Mouse (Mus musculus) heart, adult 18-20 months (tissue): ENCODE results near the gene Wdr95. TPM values are rescaled to one million over a fixed set of nuclear protein-coding genes. Genes with fewer than 3 reads are reported as not detected.
A peak's percentile ranks its signal among the peaks of the same experiment; 100 is the strongest.
"Not testable (repeated sequence)": the region's sequence is repeated elsewhere in the genome, so short reads cannot be mapped to it uniquely, and the experiment has no call there.

Source experiments
- DNase-seq, 2 experiments: peaks; one replicate each; pipeline ENCODE4 v3.0.0; 2021 to 2022; ENCODE audit warnings: mixed read lengths in 1 of 2
- total RNA-seq, 2 experiments: library from RNA; stranded (reverse); gene quantifications; 2 replicates each; pipeline ENCODE4 v1.2.3; 2021

The Wdr95 gene
- total RNA-seq, 2 experiments from 2014 or later: not detected

DNA sequence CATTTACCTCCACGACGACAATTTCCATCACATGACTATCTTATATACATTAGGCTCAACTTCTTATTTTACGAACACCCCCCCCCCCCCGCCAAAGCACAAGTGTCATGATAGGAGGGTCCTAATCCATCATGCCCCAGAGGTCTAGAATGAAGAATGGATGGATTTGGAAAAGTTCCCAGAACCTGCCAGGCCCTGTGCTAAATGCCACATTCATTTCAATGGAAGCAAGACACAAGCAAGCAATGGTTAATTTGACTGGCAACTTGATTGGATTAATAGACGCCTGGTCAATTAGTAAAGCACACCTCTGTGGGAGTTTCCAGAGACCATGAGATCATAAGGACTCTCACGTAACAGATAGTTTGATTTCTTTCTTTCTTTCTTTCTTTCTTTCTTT is 11.4 kb upstream of the Wdr95 start:
- no peak for DNase-seq

DNA sequence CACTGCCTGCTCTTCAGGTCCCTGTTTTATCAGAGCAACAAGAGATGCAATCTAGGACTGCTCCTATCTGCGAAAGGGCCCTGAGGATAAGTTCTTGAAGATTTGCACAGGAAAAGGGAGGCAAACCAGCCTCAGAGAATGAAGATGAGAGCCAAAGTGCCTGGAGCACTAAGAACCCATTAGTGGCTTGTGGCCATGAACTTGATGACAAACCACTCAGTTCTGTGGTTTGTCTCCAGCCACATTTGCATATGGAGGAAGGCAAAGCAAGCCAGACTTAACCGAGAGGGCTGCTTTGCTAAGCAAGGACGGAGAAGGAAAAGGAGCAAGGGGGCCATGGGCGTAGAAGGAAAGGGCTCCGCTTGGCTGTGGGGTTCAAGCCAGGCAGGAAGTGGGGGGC is 7.7 kb upstream of the Wdr95 start:
- DNase-seq: no peak

DNA sequence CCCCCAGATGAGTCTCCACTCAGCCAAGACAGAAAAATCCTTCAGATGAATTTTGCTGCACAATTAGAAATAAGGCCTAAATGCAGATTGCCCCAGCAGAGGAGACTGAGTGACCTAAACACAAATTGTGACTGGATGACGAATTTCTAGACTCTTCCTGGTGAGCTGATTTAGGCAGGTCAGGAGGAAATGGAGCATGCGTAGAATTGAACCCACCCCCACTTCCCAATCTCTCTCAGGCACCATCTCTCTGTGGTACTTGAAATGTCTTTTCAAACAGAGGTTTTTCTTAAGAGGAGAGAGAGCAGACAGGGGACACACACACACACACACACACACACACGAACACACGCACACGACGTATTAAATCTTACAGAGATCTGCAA is 4.6 kb upstream of the Wdr95 start:
- no peak for DNase-seq

DNA sequence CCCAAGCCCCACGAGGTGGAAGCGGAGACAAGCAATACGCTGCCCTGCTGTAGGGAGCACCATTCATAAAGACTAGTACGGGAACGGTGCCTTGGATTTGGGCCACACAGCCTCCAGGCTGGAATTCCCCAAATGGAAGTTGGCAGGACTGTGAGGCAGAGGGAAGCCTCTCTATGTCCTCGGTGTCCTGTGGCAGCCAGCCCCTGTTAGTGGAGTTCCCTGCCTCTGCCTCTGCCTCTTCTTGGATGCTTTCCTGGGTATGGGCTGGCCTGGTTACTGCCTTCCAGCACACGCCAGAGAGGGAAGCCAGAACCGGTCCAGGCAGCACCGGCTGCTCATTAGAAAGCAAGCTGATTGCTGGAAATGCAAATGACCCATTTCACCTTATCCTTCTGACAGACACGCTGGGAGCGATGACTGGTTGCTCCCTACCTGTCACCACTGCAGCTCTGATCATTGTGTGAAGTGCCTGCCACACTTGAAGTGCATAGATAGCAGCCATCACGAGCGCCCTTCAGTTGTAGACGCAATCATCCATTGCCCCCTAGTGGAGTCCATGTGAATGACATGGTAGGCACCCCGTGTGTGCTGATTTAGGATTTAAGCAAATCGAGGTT is 4.1 kb upstream of the Wdr95 start:
- peak; percentile 87 to 90 for DNase-seq

DNA sequence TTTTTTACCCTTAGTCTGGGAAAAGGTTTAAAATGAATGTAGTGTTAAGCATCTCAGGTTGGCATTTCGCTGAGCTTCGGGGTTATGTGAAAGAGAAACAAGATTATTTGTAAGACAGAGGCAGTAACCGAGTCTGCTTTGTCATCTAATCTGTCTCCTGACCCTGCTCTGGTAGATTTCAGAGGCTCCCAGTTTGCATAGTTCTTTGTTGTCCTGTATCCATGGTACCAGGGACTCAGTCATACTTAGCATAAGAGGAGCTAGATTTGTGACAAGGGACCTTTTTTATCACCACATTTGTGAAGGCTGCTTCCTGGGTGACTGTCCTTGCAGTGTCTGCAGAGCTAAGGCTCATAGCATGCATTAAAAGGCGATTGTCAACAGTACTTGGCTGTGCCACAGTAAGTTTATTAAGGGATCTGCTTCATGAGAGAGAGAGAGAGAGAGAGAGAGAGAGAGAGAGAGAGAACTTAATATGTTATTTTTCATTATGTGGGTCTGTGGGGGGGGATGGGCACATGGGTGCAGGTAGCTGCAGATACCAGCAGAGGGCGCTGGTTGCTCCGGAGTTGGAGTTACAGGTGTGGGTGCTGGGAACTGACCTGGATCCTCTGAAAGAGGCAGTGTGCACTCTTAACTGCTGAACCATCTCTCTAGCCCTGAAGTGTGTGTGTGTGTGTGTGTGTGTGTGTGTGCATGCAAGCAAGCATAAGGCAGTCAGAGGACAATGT is 3.3 kb upstream of the Wdr95 start:
- no peak for DNase-seq

DNA sequence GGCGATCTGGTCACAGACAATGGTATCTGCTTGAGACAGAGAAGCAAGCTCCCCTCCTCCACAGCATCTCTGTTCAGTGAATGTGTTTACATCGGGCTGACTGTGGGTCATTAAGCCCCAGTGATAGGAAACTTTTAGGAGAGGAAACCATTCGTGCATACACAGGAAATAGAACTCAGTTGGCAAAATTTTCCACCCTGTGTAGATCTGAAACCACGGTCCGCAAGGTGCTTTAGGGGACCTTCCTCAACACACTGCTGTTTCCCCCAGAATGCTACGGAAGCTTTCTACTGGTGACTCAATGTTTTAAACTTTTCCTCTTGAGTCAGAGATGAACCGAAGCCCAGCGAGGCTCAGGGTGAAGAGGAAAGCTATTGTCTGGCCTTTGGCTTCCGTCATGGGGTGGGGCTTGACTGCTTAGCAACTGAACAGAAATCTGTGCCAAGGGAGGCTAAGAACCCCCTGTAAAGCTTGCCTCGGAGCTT is 2.0 kb upstream of the Wdr95 start:
- peak; percentile 53 to 66 for DNase-seq

DNA sequence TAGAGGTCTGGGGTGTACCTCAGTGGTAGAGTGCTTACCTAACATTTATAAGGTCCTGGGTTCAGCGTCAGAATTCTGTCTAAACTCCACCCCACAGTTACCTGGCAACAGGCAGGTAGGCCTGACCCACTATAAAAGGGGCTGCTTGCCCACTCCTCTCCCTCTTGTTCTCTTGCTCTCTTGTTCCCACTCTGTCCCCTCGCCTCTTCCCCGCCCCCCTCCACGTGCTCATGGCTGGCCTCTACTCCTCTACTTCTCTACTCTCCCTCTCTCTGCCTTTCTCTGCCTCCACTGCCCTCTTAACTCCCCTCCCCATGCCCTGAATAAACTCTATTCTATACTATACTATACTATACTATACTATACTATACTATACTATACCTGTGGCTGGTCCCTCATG is 1.2 kb upstream of the Wdr95 start:
- not testable (repeated sequence) for DNase-seq

DNA sequence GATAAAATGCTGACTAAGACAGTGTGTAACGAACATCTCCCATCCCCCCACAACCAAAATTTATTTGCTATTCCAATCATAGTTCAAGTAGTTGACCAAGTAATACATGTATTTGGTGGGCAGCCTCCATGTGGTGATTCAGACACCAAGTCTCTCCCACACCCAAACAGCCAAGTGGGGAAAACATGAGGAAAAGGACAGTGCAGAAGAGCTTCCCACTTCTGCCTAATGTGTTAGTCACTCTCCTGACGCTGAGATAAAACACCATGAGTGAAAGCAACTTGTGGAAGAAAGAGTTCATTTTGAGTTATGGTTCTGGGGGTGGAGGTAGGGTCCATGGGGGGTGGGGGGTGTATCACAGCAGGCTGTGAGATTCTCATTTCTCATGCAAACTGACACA is 5.4 kb downstream of the Wdr95 start:
- DNase-seq: no peak

DNA sequence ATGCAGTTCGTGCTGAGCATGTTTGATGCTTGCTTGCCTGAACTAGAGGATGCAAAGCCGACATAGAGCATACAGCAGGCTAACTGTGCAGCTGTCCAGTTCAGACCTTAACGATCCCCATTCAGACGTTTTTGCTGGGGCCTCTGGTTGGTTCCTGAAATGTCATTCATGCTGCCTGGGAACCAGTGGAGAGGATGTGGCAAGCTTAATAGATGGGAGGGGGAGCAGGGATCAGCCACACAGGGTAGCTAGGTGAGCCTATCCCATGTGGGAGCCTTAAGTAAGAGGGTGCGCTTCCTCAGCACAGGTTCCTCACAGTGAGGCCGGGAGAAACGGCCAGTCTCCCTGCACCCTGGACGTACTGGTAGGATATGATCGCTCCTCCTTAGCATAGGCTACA is 7.5 kb downstream of the Wdr95 start:
- DNase-seq: no peak

DNA sequence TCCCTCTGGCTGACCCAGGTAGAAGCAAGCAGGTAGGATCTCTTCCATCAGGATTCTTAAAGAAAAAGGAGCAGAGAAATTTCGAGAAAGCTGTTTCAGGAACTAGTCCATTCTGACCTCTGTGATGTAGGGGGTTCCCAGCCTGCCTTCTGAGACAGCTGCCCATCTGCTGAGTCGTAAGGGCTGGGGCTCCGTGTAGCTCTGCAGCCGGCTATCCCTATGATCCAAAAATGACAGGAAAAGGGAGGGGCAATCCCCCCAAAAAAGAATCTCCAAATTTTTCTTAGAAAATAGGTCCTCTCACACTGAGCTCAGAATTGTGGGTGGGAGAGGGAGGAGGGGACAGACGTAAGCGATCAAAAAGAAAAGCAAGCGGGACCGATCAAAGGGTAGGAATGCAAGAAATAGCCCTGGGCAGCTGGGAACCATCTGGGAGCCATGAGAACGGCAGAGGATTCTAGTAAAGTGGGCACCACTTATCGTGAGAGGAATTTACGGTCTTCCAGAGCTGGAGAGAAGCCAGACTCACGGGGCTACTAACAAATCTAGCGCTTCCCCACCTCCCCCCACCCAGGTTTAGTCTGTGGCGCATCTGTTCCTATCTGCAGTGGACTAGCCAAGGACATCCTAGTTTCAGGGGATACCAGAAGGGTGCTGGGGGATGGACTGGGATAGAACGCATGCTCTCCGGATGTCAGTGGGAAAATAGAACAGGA is 9.5 kb downstream of the Wdr95 start:
- no peak for DNase-seq

DNA sequence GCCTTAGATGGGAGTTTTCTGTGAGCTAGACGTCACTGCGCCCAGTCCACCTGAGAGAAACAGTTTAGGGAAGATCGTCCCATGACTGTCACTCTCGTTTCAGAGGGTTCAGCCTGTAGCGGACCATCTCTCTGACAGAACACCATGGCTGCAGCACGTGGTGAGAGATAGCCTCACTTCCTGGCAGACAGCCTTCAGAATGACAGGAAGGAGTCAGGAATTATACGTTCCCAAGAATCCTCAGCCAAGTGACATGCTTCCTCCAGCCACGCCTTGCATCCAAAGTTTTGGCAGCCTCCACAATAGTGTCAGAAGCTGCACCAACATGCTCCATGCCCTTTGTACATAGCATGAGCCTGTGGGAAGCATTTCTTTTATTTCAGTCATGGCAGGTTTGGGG is 10.1 kb downstream of the Wdr95 start:
- peak; percentile 16 to 38 for DNase-seq

DNA sequence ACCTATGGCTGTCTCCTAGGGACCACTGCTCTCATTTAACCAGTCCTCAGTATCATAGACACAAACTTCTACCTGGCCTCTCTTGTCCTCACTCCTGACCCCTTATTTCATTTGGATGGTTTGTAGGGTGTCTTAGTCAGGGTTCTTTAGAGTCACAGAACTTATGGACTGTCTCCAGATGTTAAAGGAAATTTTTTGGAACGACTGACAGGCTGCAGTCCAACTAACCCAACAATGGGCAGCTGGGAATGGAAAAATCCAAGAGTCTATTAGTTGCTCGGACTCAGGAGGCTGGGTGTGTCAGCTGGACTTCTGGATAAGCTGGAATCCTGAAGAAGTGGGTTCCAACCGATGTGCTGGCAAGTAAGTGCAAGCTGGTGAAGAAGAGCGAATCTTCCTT is 10.6 kb downstream of the Wdr95 start:
- peak; percentile 9 to 19 for DNase-seq

DNA sequence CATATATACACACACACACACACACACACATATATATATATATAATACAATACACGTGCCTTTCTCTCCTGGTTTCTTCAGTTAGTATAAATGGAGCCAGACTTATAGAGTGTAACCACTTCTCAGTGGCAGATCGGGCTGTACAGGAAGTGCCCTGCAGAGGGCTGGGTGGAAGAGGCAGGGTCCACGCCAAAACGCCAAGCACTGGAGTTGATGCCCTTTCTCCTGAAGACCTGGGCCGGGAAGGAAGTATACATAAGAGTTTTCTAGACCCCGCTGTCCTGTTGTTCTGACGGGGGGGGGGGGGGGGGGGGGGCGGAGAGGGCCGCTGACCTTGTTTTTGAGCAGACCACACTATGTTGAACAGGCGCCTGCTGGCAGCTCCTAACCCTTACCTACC is 22.7 kb downstream of the Wdr95 start:
- no peak for DNase-seq

DNA sequence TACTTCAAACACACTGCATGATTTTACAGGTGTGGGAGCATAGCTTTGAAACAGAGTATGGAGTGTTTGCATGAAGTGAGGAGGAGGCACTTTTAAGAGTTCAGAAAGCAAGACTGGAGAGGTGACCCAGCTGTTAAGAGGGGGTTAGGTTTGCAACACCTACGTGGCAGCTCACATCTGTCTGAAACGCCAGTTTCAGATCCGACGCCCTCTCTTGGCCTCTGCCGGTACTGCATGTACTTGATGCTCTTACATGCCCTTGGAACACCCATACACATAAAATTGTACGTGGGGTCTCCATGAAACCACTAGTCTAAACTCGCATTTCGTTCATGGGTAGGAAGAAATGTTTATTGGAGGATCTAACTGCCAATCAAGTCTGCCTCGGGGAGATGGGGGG is 24.3 kb downstream of the Wdr95 start:
- DNase-seq: no peak

DNA sequence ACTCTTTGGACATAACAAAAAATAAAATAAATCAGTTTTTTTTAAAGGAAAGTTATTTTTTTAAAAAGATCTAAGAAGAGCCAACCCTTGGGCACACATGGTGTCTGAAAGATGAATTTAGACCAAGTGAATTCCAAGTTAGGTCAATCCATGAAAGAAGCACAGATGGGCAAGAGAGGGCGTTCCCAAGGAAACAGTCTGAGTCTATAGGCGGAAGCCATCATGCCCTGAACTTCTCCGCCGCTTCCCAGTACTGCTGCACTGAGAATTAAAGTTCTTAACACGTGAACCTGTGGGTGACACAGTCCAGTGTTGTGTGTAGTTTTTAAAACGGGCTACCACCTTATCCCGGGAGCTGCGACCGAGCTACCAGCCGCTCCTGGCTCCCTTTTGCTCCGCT is 24.9 kb downstream of the Wdr95 start:
- no peak for DNase-seq

DNA sequence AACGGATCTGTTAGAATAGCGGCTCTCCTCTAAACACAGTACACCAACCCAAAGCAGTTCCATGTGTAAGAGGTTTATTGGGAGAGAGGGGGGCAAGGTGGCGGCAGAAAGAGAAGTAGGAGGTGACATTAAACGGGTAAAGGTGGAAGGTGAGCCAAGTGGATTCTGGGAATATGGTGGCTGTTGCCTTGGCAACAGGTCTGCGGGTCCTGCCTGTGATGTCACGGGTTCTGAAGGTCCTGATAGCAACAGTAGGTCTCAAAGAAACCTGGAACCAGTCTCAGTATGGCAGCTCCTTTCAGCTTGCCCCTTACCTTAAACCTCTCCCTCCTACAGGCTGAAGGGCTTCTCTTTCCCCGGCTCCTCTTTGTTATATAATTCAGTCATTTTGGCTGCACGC is 25.9 kb downstream of the Wdr95 start:
- no peak for DNase-seq

DNA sequence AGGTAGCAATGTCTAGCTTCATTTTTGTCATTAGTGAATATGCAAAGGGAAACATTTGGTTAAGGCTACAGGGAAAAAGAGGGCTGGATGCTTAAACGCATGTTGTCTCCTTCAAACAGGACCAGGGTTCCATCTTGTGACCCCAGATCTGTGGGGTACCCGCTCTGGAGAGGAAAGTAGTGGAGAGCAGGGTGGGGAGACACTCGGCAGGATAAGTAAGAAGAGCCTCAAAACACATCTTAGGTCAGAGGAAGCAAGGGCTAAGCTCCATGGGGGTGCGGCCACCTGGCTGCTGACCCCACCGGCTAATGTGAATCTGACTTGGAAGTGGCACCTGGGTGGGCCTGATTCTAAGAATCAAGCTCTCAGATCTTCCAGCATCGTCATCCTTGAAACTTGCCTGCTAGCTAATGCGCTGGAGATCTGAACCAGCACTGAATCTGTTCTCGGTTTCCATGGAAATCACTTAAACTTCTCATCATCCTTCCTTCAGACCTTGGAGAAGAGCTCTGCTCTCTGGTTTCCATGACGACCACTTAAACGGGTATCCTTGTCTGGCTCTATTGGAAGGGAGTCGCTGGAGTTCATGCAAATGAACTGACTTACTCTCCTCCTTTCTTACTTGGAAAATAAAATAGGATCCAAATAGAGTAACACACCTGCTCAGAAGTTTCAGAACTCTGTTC is 32.6 kb downstream of the Wdr95 start:
- no peak for DNase-seq

DNA sequence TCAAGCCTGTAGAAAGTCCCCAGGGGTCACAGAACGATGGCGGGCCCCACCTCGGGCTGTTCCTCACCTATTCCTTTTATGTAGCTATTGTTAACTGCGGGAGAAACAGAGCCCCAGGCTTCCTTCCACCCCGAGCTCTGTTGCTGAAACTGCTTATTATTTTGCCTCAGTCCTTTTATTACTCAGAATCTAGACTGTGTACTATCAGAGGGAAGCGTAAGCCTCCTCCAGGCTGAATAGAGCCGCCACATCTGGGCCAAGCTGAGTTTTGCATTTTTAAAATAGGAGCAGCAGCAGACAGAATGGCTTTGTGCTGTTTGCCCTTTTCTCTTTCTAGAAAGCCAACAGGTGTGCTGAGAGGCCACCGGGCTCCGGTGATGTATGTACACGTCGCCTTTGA is 37.5 kb downstream of the Wdr95 start:
- no peak for DNase-seq

DNA sequence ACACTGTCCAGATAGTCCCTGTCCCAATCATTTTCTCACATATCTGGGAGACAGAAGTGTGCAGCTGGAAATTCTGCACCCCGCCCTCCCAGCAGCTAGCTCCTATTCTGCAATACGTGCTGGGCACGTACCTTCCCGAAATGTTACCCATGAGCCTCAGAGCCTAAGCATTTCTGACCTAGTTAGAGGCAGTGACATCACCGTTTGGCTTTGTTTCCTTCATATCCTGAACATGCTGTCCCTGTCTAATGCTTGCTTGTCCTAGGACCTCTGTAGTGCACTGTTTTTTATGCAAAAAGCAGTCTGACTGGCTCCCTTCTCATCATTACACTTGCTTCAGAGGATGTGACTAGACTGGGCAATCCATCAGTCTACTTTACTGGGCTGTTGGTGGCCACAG is 38.5 kb downstream of the Wdr95 start:
- peak; percentile 82 to 90 for DNase-seq

DNA sequence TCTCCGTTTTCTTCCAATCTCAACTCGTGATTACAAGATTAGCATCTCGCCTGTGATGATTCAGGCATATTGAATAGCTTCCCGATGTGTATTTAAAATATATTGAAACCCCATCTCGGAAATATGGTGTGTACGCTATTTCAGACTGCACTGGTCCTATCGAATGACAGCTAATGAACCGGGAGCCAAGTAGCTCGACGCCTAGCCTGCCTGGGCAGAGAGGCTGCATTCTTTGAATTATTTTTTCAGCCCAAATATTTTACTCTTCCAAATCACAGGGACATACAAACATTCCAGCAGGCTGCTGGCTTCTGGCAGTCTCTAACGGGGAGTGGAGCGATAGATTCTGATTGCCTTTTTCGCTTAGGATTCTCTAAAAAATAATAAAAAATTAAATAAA is 40.5 kb downstream of the Wdr95 start:
- peak; percentile 35 to 57 for DNase-seq

DNA sequence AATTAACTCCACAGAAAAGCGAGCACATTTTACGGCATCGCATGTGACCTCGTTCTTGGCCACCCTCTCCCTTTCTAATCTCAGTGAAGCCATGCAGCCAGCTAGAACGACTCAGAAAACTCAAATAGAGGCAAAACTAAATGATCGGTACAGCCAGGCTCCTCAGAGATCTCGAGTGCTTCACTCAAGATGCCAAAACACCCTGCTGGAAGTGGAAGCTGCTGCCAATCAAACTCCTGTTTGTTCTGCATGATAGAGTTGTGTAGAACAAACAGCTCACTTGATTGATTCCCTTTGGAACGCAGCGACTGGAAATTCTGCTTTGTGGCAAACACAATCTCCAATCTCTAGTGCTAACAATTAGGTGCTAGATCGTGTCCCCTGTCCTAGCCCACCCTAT is 48.5 kb downstream of the Wdr95 start:
- peak; percentile 19 to 22 for DNase-seq

DNA sequence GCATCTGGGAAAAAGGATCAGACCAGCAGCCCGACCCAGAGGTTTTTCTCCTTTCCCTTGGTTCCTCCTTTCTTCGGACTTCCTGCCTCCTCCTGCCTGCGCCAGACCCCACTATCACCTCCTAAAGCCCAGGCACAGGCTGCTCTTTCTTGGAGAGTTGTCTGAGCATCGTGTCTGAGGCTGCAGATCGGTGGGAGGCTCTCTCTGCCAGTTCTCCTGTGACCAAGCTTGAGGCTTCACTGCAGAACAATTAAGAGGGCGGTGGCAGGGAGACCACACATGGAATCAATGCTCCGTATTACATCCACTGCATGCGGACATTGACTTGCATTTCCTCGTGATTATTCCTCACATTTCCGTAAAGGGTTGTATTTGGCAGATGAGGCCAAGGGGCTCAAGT is 49.0 kb downstream of the Wdr95 start:
- no peak for DNase-seq
